Mouse (Mus musculus) hindbrain, embryonic 10.5 days (tissue): Measurements from ENCODE around the gene Meioc. TPM values are rescaled to one million over a fixed set of nuclear protein-coding genes. Genes with fewer than 3 reads are reported as not detected.

Source experiments
- DNase-seq: peaks from one replicate; pipeline ENCODE4 v3.0.0-alpha.2; 2017; ENCODE audit warnings: low spot score
- H3K27ac ChIP-seq: fragments of 300-500 bp; sonication (generic); 2 replicates; pipeline ENCODE4 v1.5.1; 2016; ENCODE audit warnings: mild to moderate bottlenecking, moderate library complexity
- H3K27me3 ChIP-seq: fragments of 300-500 bp; sonication (generic); 2 replicates; pipeline ENCODE4 v1.6.1; 2016; ENCODE audit warnings: mild to moderate bottlenecking; ENCODE audit not compliant: poor library complexity, insufficient read depth, severe bottlenecking
- H3K36me3 ChIP-seq: fragments of 300-500 bp; sonication (generic); 2 replicates; pipeline ENCODE4 v1.6.1; 2016; ENCODE audit warnings: mild to moderate bottlenecking, moderate library complexity
- H3K4me1 ChIP-seq: fragments of 300-500 bp; sonication (generic); replicated peaks from 2 replicates; pipeline ENCODE4 v1.6.1; 2016; ENCODE audit warnings: mild to moderate bottlenecking
- H3K4me3 ChIP-seq: fragments of 300-500 bp; sonication (generic); 2 replicates; pipeline ENCODE4 v1.5.1; 2016; ENCODE audit warnings: mild to moderate bottlenecking, moderate library complexity
- H3K9me3 ChIP-seq: fragments of 300-500 bp; sonication (generic); 2 replicates; pipeline ENCODE4 v1.6.1; 2016; ENCODE audit warnings: mild to moderate bottlenecking, moderate library complexity
- WGBS: fragments of 180-500 bp; shearing (Covaris S2); methylation state at CpG from one replicate; pipeline ENCODE4 v1.1.7; 2016; 5-methylcytosine and 5-hydroxymethylcytosine counted together
- polyA plus RNA-seq: library from polyadenylated mRNA; unstranded; fragments of >200 nt; fragmentation: Nextera tagmentation; extraction: Ambion mirVana; gene quantifications from 2 replicates; pipeline ENCODE4 v1.2.1, GENCODE M21; 2016

Meioc gene
- 0.17 and 0.57 TPM in 2 replicates for polyA plus RNA-seq

GRCm38 (mm10) chr11:102663416-102663815 is at the start of gene Meioc:
TSS of gene Meioc (plus strand) at chr11:102663716.
- no peaks in the 10 kb centered on the region for H3K36me3 ChIP-seq
- WGBS = 79% methylated on average over 3 of the region's 3 CpGs

GRCm38 (mm10) chr11:102619449-102619848 is 44.1 kb upstream of the Meioc start:
- H3K4me3 ChIP-seq = no peak overlapping the region
- H3K9me3 ChIP-seq = peaks cover 7% of the 10 kb centered on the region
- WGBS = 63% methylated on average over 2 of the region's 2 CpGs
- DNase-seq = no peak
- no peaks in the 10 kb centered on the region for H3K27me3 ChIP-seq
- no peak overlapping the region for H3K27ac ChIP-seq
- H3K36me3 ChIP-seq = 0 out of 2 replicates have a peak, but pooled peaks cover 6% of the 10 kb centered on the region
- H3K4me1 ChIP-seq = peaks cover 12% of the 10 kb centered on the region

More at GRCm38 (mm10) chr11:102663416-102663815, at the start of gene Meioc:
- no peak for DNase-seq
- Histone ChIP-seq H3K27ac (no peak within 1 kb of the TSS), H3K4me3 (no peak within 1 kb of the TSS), H3K27me3 (peaks cover 37% of the 10 kb centered on the region), H3K4me1 (peaks cover 10% of the 10 kb centered on the region; the same call in 1 of the 2 replicates), H3K9me3 (peaks cover 16% of the 10 kb centered on the region)

- H3K27me3 ChIP-seq = peaks cover 9% of the 10 kb centered on the region; the same call in 1 of the 2 replicates
- WGBS = 8% methylated on average over 17 of the region's 17 CpGs
- peak overlapping the region; percentile 86 for H3K27ac ChIP-seq
- peaks cover 5% of the 10 kb centered on the region for H3K9me3 ChIP-seq
- peaks cover 48% of the 10 kb centered on the region for H3K4me1 ChIP-seq
- 0 out of 2 replicates have a peak, but pooled peaks cover 6% of the 10 kb centered on the region for H3K36me3 ChIP-seq
- peak; percentile 84 for DNase-seq
- peak overlapping the region; percentile 34 for H3K4me3 ChIP-seq
Measured at GRCm38 (mm10) chr11:102623876-102624789, 39.4 kb upstream of the Meioc start.

GRCm38 (mm10) chr11:102624888-102625407 is 38.6 kb upstream of the Meioc start:
- H3K4me3 ChIP-seq = peak overlapping the region; percentile 34; the same call in 1 of the 2 replicates
- H3K36me3 ChIP-seq = 0 out of 2 replicates have a peak, but pooled peaks cover 3% of the 10 kb centered on the region
- H3K4me1 ChIP-seq = peaks cover 50% of the 10 kb centered on the region
- peak overlapping the region; percentile 86 for H3K27ac ChIP-seq
- DNase-seq = peak; percentile 43
- H3K9me3 ChIP-seq = no peaks in the 10 kb centered on the region
- 39% methylated on average over 14 of the region's 14 CpGs for WGBS
- peaks cover 9% of the 10 kb centered on the region; the same call in 1 of the 2 replicates for H3K27me3 ChIP-seq

GRCm38 (mm10) chr11:102627171-102627931 is 36.2 kb upstream of the Meioc start:
- no peaks in the 10 kb centered on the region for H3K36me3 ChIP-seq
- H3K9me3 ChIP-seq = no peaks in the 10 kb centered on the region
- H3K4me1 ChIP-seq = peaks cover 74% of the 10 kb centered on the region
- H3K27ac ChIP-seq = peak overlapping the region; percentile 35
- 78% methylated on average over 9 of the region's 9 CpGs for WGBS
- no peak overlapping the region for H3K4me3 ChIP-seq
- peaks cover 13% of the 10 kb centered on the region for H3K27me3 ChIP-seq
- DNase-seq = no peak

GRCm38 (mm10) chr11:102628529-102628928 is 35.0 kb upstream of the Meioc start:
- H3K27ac ChIP-seq = 0 out of 2 replicates have a peak overlapping the region, but pooled peaks have one; percentile 69
- WGBS = 36% methylated on average over 9 of the region's 9 CpGs
- H3K9me3 ChIP-seq = no peaks in the 10 kb centered on the region
- no peaks in the 10 kb centered on the region for H3K36me3 ChIP-seq
- H3K4me1 ChIP-seq = peaks cover 83% of the 10 kb centered on the region
- no peak overlapping the region for H3K4me3 ChIP-seq
- DNase-seq = no peak
- H3K27me3 ChIP-seq = peaks cover 25% of the 10 kb centered on the region

GRCm38 (mm10) chr11:102629375-102629774 is 34.1 kb upstream of the Meioc start:
- H3K27ac ChIP-seq = no peak overlapping the region
- H3K36me3 ChIP-seq = no peaks in the 10 kb centered on the region
- H3K9me3 ChIP-seq = no peaks in the 10 kb centered on the region
- H3K27me3 ChIP-seq = peaks cover 29% of the 10 kb centered on the region
- H3K4me1 ChIP-seq = peaks cover 77% of the 10 kb centered on the region
- 62% methylated on average over 8 of the region's 8 CpGs for WGBS
- no peak for DNase-seq
- no peak overlapping the region for H3K4me3 ChIP-seq

GRCm38 (mm10) chr11:102630731-102631130 is 32.8 kb upstream of the Meioc start:
- H3K27me3 ChIP-seq = peaks cover 29% of the 10 kb centered on the region
- 5% methylated on average over 7 of the region's 7 CpGs for WGBS
- no peaks in the 10 kb centered on the region for H3K36me3 ChIP-seq
- H3K9me3 ChIP-seq = no peaks in the 10 kb centered on the region
- H3K4me3 ChIP-seq = no peak overlapping the region
- H3K4me1 ChIP-seq = peaks cover 64% of the 10 kb centered on the region
- peak; percentile 50 for DNase-seq
- peak overlapping the region; percentile 77 for H3K27ac ChIP-seq

GRCm38 (mm10) chr11:102631203-102631602 is 32.3 kb upstream of the Meioc start:
- no peaks in the 10 kb centered on the region for H3K9me3 ChIP-seq
- 26% methylated on average over 5 of the region's 5 CpGs for WGBS
- peaks cover 64% of the 10 kb centered on the region for H3K4me1 ChIP-seq
- no peaks in the 10 kb centered on the region for H3K36me3 ChIP-seq
- H3K4me3 ChIP-seq = peak overlapping the region; percentile 9; the same call in 1 of the 2 replicates
- no peak for DNase-seq
- H3K27me3 ChIP-seq = peaks cover 29% of the 10 kb centered on the region
- peak overlapping the region; percentile 77 for H3K27ac ChIP-seq

- peak overlapping the region; percentile 77 for H3K27ac ChIP-seq
Measured at GRCm38 (mm10) chr11:102632725-102633124, 30.8 kb upstream of the Meioc start.

GRCm38 (mm10) chr11:102633379-102633778 is 30.1 kb upstream of the Meioc start:
- Histone ChIP-seq H3K4me1 (peaks cover 61% of the 10 kb centered on the region), H3K27me3 (peaks cover 20% of the 10 kb centered on the region), H3K36me3 (no peaks in the 10 kb centered on the region), H3K9me3 (no peaks in the 10 kb centered on the region), H3K4me3 (peak overlapping the region; percentile 41), H3K27ac (peak overlapping the region; percentile 77)
- no peak for DNase-seq
- WGBS = 21% methylated on average over 9 of the region's 9 CpGs

More at GRCm38 (mm10) chr11:102632725-102633124, 30.8 kb upstream of the Meioc start:
- peaks cover 20% of the 10 kb centered on the region for H3K27me3 ChIP-seq
- H3K9me3 ChIP-seq = no peaks in the 10 kb centered on the region
- whole genome bisulfite sequencing = 5% methylated on average over 12 of the region's 13 CpGs
- H3K36me3 ChIP-seq = no peaks in the 10 kb centered on the region
- peak; percentile 46 for DNase-seq
- peak overlapping the region; percentile 41 for H3K4me3 ChIP-seq
- H3K4me1 ChIP-seq = peaks cover 64% of the 10 kb centered on the region

GRCm38 (mm10) chr11:102636887-102637286 is 26.6 kb upstream of the Meioc start:
- 47% methylated on average over 12 of the region's 12 CpGs for WGBS
- H3K4me3 ChIP-seq = no peak overlapping the region; the same call in 1 of the 2 replicates
- no peak overlapping the region for H3K27ac ChIP-seq
- DNase-seq = no peak
- no peaks in the 10 kb centered on the region for H3K9me3 ChIP-seq
- H3K4me1 ChIP-seq = peaks cover 60% of the 10 kb centered on the region
- peaks cover 29% of the 10 kb centered on the region for H3K27me3 ChIP-seq
- H3K36me3 ChIP-seq = no peaks in the 10 kb centered on the region
